Mouse (Mus musculus): ENCODE data around the gene Cpn1.
A peak's percentile ranks its signal among the peaks of the same experiment; 100 is the strongest.

Cpn1 gene

DNA sequence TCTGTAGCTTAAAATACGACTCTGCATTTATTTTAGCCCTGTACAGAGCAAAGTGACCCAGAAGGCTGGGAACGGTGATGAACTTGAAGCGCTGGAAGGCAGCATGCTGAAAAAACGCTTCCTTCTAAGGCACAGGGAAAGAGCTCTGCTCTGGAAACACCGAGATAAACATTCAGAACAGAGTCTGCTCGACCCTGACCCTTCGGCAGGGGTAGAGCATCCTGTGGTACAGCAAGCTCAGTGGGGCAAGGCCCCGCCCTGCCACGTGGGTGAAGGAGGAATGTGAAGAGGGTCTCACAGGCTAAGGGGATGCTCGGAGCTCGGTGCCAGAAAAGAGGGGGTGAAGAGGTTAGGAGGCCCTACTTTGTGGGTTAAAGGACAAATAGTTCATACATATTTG lies 48.0 kb downstream of the Cpn1 start:
- DNase-seq, result no peak

GRCm38 (mm10) chr19:43930926-43931325 lies 55.4 kb downstream of the Cpn1 start:
- no peak for DNase-seq

- DNase-seq, result no peak
Observed at GRCm38 (mm10) chr19:43930366-43930765, 56.0 kb downstream of the Cpn1 start.

- no peak for DNase-seq
Observed at GRCm38 (mm10) chr19:43929869-43930268, 56.5 kb downstream of the Cpn1 start.

DNA sequence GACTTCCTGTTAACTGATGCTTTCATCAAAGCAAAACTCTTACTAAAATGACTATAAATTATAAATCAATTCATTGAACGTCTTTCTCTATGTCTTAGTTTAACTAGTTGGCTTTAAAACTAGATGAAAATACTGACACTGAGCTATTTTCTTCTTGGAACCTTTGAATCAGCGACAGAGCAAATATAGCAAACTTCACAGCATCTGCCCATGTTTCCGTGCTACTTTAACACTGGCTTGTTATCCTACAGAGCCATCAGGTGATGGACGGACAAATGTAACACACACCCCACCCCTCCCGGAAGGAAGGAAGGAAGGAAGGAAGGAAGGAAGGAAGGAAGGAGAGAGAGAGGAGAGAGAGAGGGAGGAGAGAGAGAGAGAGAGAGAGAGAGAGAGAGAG lies 58.4 kb downstream of the Cpn1 start:
- DNase-seq, result no peak

DNA sequence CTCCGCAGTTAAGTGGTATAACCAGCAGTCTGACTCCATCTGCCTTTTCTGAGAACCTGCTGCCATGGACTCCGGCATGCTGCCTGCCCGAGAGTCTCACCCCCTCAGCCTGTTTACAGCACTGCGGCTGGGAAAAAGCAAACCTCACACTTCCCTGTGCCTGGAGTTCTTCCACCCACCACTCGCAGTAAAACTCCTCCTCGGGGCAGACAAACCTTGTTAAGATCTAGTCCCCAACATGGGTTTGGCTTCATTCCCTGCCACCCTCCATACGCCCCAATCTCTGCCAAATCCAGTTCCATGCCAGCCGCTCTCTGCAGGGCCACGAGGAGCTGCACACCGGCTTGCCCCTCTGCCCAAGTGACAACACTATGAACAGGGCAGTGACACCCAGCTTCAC lies 59.3 kb downstream of the Cpn1 start:
- no peak for DNase-seq

- no peak for DNase-seq
Observed at GRCm38 (mm10) chr19:43926141-43926987, 60.0 kb downstream of the Cpn1 start.

GRCm38 (mm10) chr19:43924361-43924760 lies 62.0 kb downstream of the Cpn1 start:
- no peak for DNase-seq

DNA sequence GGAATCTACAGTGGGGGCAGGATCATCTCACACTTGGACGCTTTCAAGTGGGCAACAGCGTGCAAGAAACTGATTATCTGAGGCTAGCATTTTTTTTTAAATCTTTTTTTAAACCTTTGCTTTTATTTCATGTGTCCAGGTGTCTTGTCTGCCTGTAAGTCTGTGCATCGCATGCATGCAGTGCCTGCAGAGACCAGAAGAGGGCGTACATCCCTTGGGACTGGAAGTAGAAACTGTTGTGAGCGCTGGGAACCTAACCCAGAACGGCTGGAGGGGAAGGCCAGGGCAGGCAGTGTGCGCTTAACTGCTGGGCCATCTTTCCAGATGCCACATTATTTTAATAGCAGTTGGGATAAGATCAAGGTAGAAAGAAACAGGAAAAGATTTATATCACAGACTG lies 63.4 kb downstream of the Cpn1 start:
- no peak for DNase-seq

DNA sequence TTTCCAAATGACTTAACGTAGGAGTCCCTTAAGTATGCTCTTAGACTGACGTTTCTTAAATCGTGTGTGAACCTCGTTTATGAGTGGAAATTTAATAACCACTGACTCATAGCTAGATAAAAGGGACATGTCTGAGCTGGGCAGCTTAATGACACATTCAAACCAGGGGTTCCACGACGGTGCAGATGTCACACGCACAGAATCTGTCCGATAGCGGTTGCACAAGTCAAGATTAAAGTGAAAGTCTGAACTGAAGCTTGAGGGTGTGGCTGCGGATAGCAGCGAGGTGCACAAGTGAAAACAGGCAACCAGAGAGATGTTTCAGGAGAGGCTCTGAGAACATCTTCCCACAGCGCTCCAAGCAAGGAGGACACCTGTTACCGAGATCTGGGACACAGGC lies 64.9 kb downstream of the Cpn1 start:
- DNase-seq, result no peak

- peak; percentile 34 for DNase-seq
Observed at GRCm38 (mm10) chr19:43920453-43921300, 65.7 kb downstream of the Cpn1 start.

GRCm38 (mm10) chr19:43919841-43920240 lies 66.5 kb downstream of the Cpn1 start:
- DNase-seq, result no peak

GRCm38 (mm10) chr19:43918834-43919233 lies 67.5 kb downstream of the Cpn1 start:
- DNase-seq, result no peak

DNA sequence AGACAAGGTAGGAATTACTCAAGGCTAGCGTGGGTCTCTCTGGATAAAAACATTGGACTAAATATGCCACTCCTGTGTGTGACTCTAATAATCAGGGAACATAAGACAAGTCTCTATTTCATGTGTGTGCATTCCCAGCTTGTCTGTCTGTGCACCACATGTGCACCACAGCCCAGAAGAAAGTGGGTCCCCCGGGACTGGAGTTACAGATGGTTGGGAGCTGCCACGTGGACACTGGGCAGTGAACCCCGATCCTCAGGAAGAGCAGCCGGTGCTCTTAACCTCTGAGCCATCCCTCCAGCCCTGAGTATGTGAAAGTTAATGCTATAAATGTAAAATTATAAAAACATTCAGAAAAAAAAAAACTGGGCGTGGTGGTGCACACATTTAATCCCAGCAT lies 68.6 kb downstream of the Cpn1 start:
- no peak for DNase-seq

DNA sequence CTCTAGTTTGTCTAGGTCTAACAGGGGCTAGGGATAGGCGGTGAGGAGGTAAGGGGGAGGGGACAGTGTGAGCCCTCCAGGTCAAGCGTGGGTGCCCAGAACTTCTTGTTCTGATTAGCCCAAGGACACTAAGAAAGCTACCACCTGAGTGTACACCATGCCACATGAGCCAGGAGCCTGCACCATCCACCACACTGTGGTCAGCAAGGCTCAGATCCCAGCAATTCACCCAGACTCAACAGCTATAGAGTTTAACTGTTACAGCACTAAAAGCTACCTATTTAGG lies 69.0 kb downstream of the Cpn1 start:
- DNase-seq, result no peak

GRCm38 (mm10) chr19:43916586-43917405 lies 69.6 kb downstream of the Cpn1 start:
- no peak for DNase-seq

GRCm38 (mm10) chr19:43915431-43915830 lies 70.9 kb downstream of the Cpn1 start:
- peak; percentile 35 for DNase-seq

DNA sequence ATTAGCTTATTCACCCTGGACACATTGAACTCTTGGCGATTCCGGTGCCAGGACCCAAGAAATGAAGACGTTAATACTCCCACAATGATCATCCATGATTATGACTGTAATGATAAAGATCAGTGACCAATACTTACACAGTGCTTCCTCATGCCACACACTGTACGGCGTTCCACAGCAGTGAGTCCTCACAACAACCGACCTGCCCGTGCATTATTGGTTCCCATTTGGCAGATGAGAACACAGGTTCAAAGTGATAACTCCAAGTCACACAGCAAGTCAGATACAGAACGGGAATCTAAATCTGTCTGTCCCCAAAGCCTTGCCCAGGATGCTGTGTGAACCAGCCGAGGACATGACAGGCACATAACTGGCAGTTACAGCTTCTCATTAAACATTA lies 71.4 kb downstream of the Cpn1 start:
- DNase-seq, result no peak

- no peak for DNase-seq
Observed at GRCm38 (mm10) chr19:43912775-43913486, 73.4 kb downstream of the Cpn1 start.

GRCm38 (mm10) chr19:43906492-43906891 lies 79.9 kb downstream of the Cpn1 start:
- no peak for DNase-seq

Data from kidney, adult 18-20 months (tissue).